Mouse (Mus musculus) forebrain, embryonic 12.5 days (tissue): Measurements from ENCODE around the gene Lin37. TPM values are rescaled to one million over a fixed set of nuclear protein-coding genes. Genes with fewer than 3 reads are reported as not detected.

Source experiments
- ATAC-seq: fragments of 200-750 bp; cut with Nextera tagmentation; 2 replicates; pipeline ENCODE4 v1.8.0; 2017; ENCODE audit warnings: moderate TSS enrichment; ENCODE audit not compliant: low FRiP score
- H3K27ac ChIP-seq: fragments of 300-500 bp; sonication (generic); 2 replicates; pipeline ENCODE4 v1.5.1; 2016; ENCODE audit warnings: mild to moderate bottlenecking
- H3K27me3 ChIP-seq: fragments of 300-500 bp; sonication (generic); 2 replicates; pipeline ENCODE4 v1.6.1; 2016; ENCODE audit warnings: mild to moderate bottlenecking
- H3K36me3 ChIP-seq: fragments of 300-500 bp; sonication (generic); replicated peaks from 2 replicates; pipeline ENCODE4 v1.6.1; 2016; ENCODE audit warnings: mild to moderate bottlenecking
- H3K4me1 ChIP-seq: fragments of 300-500 bp; sonication (generic); 2 replicates; pipeline ENCODE4 v1.6.1; 2016
- H3K4me2 ChIP-seq: fragments of 300-500 bp; sonication (generic); 2 replicates; pipeline ENCODE4 v1.6.1; 2016; ENCODE audit warnings: mild to moderate bottlenecking, moderate library complexity
- H3K4me3 ChIP-seq: fragments of 300-500 bp; sonication (generic); replicated peaks from 2 replicates; pipeline ENCODE4 v1.5.1; 2016; ENCODE audit warnings: mild to moderate bottlenecking
- H3K9ac ChIP-seq: fragments of 300-500 bp; sonication (generic); 2 replicates; pipeline ENCODE4 v1.6.1; 2016; ENCODE audit warnings: mild to moderate bottlenecking
- H3K9me3 ChIP-seq: fragments of 300-500 bp; sonication (generic); 2 replicates; pipeline ENCODE4 v1.6.1; 2016
- WGBS: fragments of 180-500 bp; shearing (Covaris S2); methylation state at CpG from one replicate; pipeline ENCODE4 v1.1.7; 2016; 5-methylcytosine and 5-hydroxymethylcytosine counted together
- polyA plus RNA-seq: library from polyadenylated mRNA; unstranded; fragments of >200 nt; fragmentation: Nextera tagmentation; extraction: Ambion mirVana; gene quantifications from 2 replicates; pipeline ENCODE4 v1.2.1, GENCODE M21; 2016

Lin37 gene
- polyA plus RNA-seq, 1 experiment from 2014 or later: 51.7 TPM

DNA sequence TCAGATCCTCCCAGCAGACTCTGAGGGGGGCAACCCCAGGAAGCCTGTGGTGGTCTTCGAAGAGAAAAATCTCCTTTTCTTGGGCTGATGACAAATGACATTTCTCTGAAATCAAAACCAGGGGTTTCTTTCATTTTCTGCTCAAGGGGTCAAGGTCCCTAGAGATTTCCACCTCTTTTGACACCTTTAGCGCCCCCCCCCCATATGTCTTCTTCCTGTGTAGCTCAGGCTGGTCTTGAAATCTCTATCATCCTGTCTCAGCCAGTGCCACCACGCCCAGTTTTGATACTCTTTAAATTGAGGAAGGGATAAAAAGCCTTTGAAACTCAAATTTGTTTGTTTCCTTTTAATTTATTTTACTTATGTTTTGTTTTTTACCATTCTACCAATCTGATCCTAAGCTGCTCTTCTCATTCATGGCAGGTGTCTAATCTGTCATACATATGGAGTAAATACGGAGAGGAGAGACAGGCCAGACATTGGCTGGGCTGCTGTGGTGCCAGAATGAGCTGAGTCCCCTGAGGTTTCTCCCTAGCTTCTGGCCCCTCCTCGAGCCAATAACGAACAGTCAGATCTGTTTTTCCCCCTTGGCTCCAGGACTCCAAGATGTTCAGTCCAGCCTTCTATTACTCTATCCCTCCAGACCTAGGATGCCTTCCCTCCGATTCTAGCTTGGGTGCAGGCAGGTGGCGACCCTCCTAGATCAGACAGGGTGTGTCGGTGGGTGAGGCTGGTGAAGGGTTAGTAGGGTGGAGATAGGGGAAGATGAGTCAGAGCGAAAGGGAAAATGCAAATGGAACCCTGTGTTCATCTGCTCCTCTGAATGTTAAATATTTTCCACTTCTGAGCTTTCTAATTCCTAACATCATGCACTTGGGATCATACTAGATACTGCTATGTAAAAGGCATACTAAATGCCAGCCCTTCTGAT, 34.2 kb upstream of the Lin37 start:
- ATAC-seq: no peak
- WGBS: 81% methylated on average over 10 of the region's 10 CpGs
- Histone ChIP-seq H3K4me3 (no peak overlapping the region), H3K36me3 (no peaks in the 10 kb centered on the region), H3K27me3 (no peaks in the 10 kb centered on the region), H3K9me3 (no peaks in the 10 kb centered on the region), H3K9ac (no peak overlapping the region), H3K4me1 (peaks cover 8% of the 10 kb centered on the region), H3K27ac (no peak overlapping the region), H3K4me2 (no peak overlapping the region)

- no peak overlapping the region for H3K9ac ChIP-seq
- H3K27ac ChIP-seq: no peak overlapping the region
- no peak for ATAC-seq
- H3K4me1 ChIP-seq: peaks cover 8% of the 10 kb centered on the region
- no peak overlapping the region for H3K4me2 ChIP-seq
- H3K4me3 ChIP-seq: no peak overlapping the region
- no peaks in the 10 kb centered on the region for H3K27me3 ChIP-seq
- H3K36me3 ChIP-seq: no peaks in the 10 kb centered on the region
- 57% methylated on average over 5 of the region's 5 CpGs for WGBS
- no peaks in the 10 kb centered on the region for H3K9me3 ChIP-seq
Observed at GRCm38 (mm10) chr7:30592772-30593423, 33.3 kb upstream of the Lin37 start.

GRCm38 (mm10) chr7:30591605-30591951, 31.9 kb upstream of the Lin37 start:
- no peak for ATAC-seq
- H3K9ac ChIP-seq: no peak overlapping the region
- H3K36me3 ChIP-seq: peaks cover 2% of the 10 kb centered on the region
- H3K4me2 ChIP-seq: no peak overlapping the region
- 19% methylated on average over 4 of the region's 4 CpGs for WGBS
- H3K9me3 ChIP-seq: no peaks in the 10 kb centered on the region
- H3K27ac ChIP-seq: no peak overlapping the region
- H3K4me1 ChIP-seq: peaks cover 21% of the 10 kb centered on the region
- H3K4me3 ChIP-seq: no peak overlapping the region
- no peaks in the 10 kb centered on the region for H3K27me3 ChIP-seq

DNA sequence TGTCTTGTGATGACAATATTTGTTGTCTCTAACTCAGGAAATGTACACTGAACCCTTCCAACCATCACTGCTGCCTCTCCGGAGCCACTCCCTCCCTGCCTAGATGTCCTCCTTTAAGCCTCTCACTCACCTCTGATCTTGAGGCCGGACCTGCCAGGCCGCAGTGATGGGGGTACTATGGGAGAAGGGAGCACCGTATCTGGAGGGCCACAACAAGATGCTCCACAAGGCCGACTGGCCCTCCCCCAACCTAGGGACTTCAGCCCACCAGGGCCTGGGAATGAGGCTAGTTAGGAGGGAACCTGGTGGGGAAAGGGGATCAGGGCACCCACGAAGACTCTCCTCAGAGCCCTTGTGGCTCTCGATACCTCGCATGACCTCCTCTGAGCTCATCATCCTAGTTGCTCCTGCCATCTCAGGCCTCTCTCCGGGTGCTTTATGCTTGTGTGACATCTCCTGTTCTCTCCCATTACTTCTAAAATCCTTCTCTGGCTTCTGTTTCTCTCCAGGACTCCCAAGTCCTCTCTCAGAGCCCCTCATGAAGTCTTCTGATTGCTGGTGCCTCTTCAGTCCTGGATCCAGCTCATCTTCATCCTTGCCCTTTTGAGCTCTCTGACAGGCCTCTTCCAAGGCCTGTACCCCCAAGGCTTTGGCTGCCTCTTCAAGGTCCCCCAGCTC, 31.4 kb upstream of the Lin37 start:
- peaks cover 7% of the 10 kb centered on the region for H3K36me3 ChIP-seq
- H3K4me1 ChIP-seq: peaks cover 26% of the 10 kb centered on the region
- H3K27ac ChIP-seq: no peak overlapping the region
- H3K4me2 ChIP-seq: no peak overlapping the region
- no peaks in the 10 kb centered on the region for H3K27me3 ChIP-seq
- no peak overlapping the region for H3K9ac ChIP-seq
- WGBS: 88% methylated on average over 9 of the region's 9 CpGs
- no peaks in the 10 kb centered on the region for H3K9me3 ChIP-seq
- no peak for ATAC-seq
- no peak overlapping the region for H3K4me3 ChIP-seq

GRCm38 (mm10) chr7:30589435-30590301, 30.0 kb upstream of the Lin37 start:
- H3K9me3 ChIP-seq: no peaks in the 10 kb centered on the region
- H3K27ac ChIP-seq: peak overlapping the region; percentile 95
- H3K4me2 ChIP-seq: peak overlapping the region; percentile 96
- peak overlapping the region; percentile 99 for H3K4me3 ChIP-seq
- 29% methylated on average over 40 of the region's 40 CpGs for WGBS
- peak; percentile 60 for ATAC-seq
- H3K9ac ChIP-seq: peak overlapping the region; percentile 99
- peaks cover 21% of the 10 kb centered on the region for H3K36me3 ChIP-seq
- H3K4me1 ChIP-seq: peaks cover 27% of the 10 kb centered on the region
- H3K27me3 ChIP-seq: no peaks in the 10 kb centered on the region

DNA sequence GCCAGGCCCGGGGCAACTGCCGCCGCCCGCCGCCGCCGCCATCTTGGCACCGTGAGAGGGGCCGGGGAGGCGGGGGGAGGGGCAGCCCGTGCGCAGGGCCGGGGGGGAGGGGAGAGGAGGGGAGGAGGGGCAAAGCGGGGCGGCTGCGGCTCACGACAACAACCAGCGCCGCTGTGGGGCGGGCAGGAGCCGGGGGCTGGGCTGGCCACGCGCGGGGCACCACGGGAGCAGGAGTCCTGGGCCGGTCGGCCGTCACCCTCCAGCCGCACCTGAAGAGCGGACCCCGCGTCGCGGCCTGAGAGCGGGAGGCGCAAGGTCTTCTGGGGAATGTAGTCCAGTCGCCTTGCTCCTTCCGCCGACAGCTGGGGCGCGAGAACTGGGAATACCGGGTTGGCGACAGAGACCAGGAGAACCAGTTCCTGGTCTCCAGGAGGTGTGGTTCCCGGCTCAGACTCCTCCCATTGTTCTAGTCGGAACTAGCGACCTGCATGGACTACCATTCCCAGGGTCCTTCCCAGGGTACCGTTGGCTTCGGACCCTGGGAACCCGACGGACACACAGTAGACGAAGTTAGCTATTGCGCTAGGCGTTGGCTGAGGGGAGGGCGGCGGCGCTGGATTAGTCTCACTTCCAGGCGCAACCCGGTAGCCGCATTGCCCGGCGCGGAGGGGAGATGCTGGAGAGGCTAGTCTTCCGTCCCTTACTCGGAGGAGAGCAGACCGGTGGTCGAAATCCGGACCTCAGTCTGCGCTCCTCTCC, 29.2 kb upstream of the Lin37 start, which contains the start of gene Kmt2b:
Gene Kmt2b, minus strand, starts transcription at position 51 of the 759 bp plus-strand sequence.
- under 1% methylated on average over 51 of the region's 68 CpGs for WGBS
- H3K4me1 ChIP-seq: peaks cover 27% of the 10 kb centered on the region

GRCm38 (mm10) chr7:30587842-30588667, 28.4 kb upstream of the Lin37 start:
- Histone ChIP-seq H3K4me3 (peak overlapping the region; percentile 99), H3K9me3 (no peaks in the 10 kb centered on the region), H3K36me3 (peaks cover 37% of the 10 kb centered on the region), H3K27ac (peak overlapping the region; percentile 95), H3K9ac (peak overlapping the region; percentile 99), H3K4me2 (peak overlapping the region; percentile 96), H3K27me3 (no peaks in the 10 kb centered on the region), H3K4me1 (peaks cover 27% of the 10 kb centered on the region)
- ATAC-seq: peak; percentile 55
- under 1% methylated on average over 59 of the region's 67 CpGs for WGBS

More for the DNA sequence above, 29.2 kb upstream of the Lin37 start, which contains the start of gene Kmt2b:
- Histone ChIP-seq H3K9me3 (no peaks in the 10 kb centered on the region), H3K4me3 (peak within 1 kb of the TSS; percentile 99), H3K27me3 (no peaks in the 10 kb centered on the region), H3K9ac (peak within 1 kb of the TSS; percentile 99), H3K36me3 (peaks cover 29% of the 10 kb centered on the region), H3K4me2 (peak within 1 kb of the TSS; percentile 96), H3K27ac (peak within 1 kb of the TSS; percentile 95)
- ATAC-seq: peak; percentile 96

DNA sequence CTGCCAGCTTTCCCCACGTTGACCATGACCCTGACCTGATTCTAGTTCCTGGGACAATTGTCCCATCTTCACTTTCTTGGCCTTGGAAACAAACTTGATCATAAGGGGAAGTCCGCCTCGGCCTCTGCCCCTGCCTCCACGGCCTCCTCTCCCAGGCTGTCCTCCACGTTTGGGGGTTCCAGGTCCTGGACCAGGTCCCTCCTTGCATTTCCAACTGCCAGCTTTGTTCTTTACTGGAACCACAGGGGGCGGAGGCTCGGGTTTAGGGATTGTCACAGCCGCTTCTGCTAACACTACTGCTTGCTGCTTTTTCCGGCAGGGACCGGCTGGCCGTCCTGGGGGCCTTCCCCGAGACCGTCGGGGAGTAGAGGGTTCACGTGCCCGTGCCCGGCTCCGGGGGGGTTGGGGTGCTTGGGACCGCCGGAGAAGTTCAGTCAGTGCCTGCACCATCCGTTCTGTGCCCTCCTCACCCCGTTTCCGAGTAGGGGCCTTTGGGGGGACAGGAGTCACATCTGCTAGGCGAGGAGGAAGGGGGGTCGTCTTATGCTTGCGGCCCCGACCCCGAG, 26.9 kb upstream of the Lin37 start:
- peak overlapping the region; percentile 99; the same call in 1 of the 2 replicates for H3K9ac ChIP-seq
- H3K9me3 ChIP-seq: no peaks in the 10 kb centered on the region
- H3K27ac ChIP-seq: no peak overlapping the region
- H3K4me1 ChIP-seq: peaks cover 24% of the 10 kb centered on the region
- H3K4me2 ChIP-seq: peak overlapping the region; percentile 96
- peak overlapping the region; percentile 99 for H3K4me3 ChIP-seq
- H3K36me3 ChIP-seq: peaks cover 52% of the 10 kb centered on the region
- 92% methylated on average over 28 of the region's 28 CpGs for WGBS
- ATAC-seq: no peak
- no peaks in the 10 kb centered on the region for H3K27me3 ChIP-seq

DNA sequence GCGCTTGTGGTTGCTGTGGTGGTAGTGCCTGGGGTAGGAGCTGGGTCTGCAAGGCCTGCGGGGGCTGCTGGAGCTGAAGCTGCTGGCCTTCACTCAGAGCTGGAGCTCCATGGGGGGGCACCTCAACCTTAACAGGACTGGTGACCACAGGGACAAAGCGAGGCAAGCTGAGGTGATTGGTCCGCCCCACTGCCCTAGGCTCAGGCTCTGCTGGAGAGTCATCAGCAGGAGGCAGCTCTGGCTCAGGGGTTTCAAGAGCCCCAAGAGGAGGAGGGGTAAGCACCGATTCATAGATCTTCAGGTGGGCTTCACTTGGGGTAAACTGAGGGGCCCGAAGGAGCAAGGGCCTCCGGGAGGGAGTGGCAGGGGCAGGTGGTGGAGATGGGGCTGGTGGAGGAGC, 25.5 kb upstream of the Lin37 start:
- H3K9ac ChIP-seq: no peak overlapping the region
- H3K9me3 ChIP-seq: no peaks in the 10 kb centered on the region
- H3K4me2 ChIP-seq: no peak overlapping the region
- peaks cover 24% of the 10 kb centered on the region for H3K4me1 ChIP-seq
- peaks cover 66% of the 10 kb centered on the region for H3K36me3 ChIP-seq
- no peaks in the 10 kb centered on the region for H3K27me3 ChIP-seq
- 94% methylated on average over 7 of the region's 7 CpGs for WGBS
- H3K27ac ChIP-seq: no peak overlapping the region
- H3K4me3 ChIP-seq: no peak overlapping the region
- ATAC-seq: no peak

DNA sequence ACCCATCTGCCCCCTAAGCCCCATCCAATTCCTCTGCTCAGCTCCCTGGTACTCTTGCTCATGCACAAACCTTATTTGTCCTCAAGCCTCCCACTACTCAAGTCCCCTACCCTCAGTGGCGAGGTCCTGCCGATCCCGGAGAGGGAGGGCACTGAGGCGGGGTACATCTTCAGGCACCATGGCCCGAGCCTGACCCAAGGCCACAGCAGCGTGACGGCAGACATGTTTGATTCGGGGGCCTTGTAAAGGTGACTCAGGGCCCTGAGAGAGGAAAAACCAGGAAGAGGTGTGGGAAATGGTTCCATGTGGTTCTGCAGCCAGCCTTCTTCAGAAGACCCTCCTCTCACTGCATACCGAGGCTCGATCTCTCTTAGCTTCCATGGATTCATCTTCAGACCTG, 24.7 kb upstream of the Lin37 start:
- H3K4me2 ChIP-seq: no peak overlapping the region
- no peak overlapping the region for H3K4me3 ChIP-seq
- H3K27ac ChIP-seq: no peak overlapping the region
- H3K9me3 ChIP-seq: no peaks in the 10 kb centered on the region
- H3K9ac ChIP-seq: no peak overlapping the region
- H3K4me1 ChIP-seq: peaks cover 18% of the 10 kb centered on the region
- no peaks in the 10 kb centered on the region for H3K27me3 ChIP-seq
- H3K36me3 ChIP-seq: peaks cover 74% of the 10 kb centered on the region
- 93% methylated on average over 10 of the region's 10 CpGs for WGBS
- no peak for ATAC-seq
